Mouse (Mus musculus): ENCODE measurements around the gene Abcc9. TPM values are rescaled to one million over a fixed set of nuclear protein-coding genes. Genes with fewer than 3 reads are reported as not detected.

Gene Abcc9
- total and polyA plus RNA-seq, 3 experiments: not detected

- dilution Hi-C loops (cut with MboI; ENCODE audit: extremely low pct_ligation_motif_present, extremely low pct_unique_long_range_greater_than_20kb, low sequenced_read_pairs): no loop called here
- DNase-seq (ENCODE audit: extremely low read depth): no peak
- peaks cover 0 to 8% of the 10 kb centered on the region in 2 experiments; a peak in 1 of 4 replicates for H3K4me1 ChIP-seq (ENCODE audit: control insufficient read depth in 1 of 2, insufficient read depth in 2 of 2)
- H3K36me3 ChIP-seq (replicated peaks in 1 of 2; ENCODE audit: control insufficient read depth in 1 of 2, insufficient read depth in 1 of 2, low read length in 1 of 2): no peaks in the 10 kb centered on the region
- H3K9ac ChIP-seq (ENCODE audit: insufficient read depth, low read depth): no peak overlapping the region
- no peaks in the 10 kb centered on the region for H3K79me2 ChIP-seq (replicated peaks; ENCODE audit: control insufficient read depth, extremely low read depth, insufficient read depth, poor library complexity, severe bottlenecking)
- TF ChIP-seq TCF12 (IDR thresholded peaks at IDR 0.05; ENCODE audit: low read depth, low read length): no peak
- no peak for TF ChIP-seq CTCF (conservative IDR thresholded peaks at IDR 0.05 in 1 of 2, IDR thresholded peaks at IDR 0.05 in 1 of 2; ENCODE audit: low read depth in 2 of 2, low read length in 2 of 2)
- no peak for TF ChIP-seq MEF2A (IDR thresholded peaks at IDR 0.05; ENCODE audit: borderline replicate concordance, low read depth, low read length)
- no peak for TF ChIP-seq IRF4 (IDR thresholded peaks at IDR 0.05; ENCODE audit: low read depth, low read length)
- no peak for TF ChIP-seq USF2 (conservative IDR thresholded peaks at IDR 0.05; ENCODE audit: low read depth, low read length)
- no peak for TF ChIP-seq CHD1 (IDR thresholded peaks at IDR 0.05; ENCODE audit: low read depth, low read length)
- no peak for TF ChIP-seq GABPA (IDR thresholded peaks at IDR 0.05; ENCODE audit: insufficient replicate concordance, low read depth, low read length)
- no peak for TF ChIP-seq SMC3 (IDR thresholded peaks at IDR 0.05; ENCODE audit: low read depth, low read length)
- no peak for TF ChIP-seq NELFE (IDR thresholded peaks at IDR 0.05; ENCODE audit: low read depth, low read length)
- TF ChIP-seq RCOR1 (conservative IDR thresholded peaks at IDR 0.05; ENCODE audit: low read depth, low read length): no peak
- no peak for TF ChIP-seq ELF1 (IDR thresholded peaks at IDR 0.05; ENCODE audit: low read depth, low read length)
- no peak for TF ChIP-seq TBP (conservative IDR thresholded peaks at IDR 0.05; ENCODE audit: low read depth, low read length)
- TF ChIP-seq ZMIZ1 (IDR thresholded peaks at IDR 0.05; ENCODE audit: low read depth, low read length): no peak
- TF ChIP-seq MAZ (IDR thresholded peaks at IDR 0.05; ENCODE audit: low read depth, low read length): no peak
- TF ChIP-seq BHLHE40 (IDR thresholded peaks at IDR 0.05; ENCODE audit: low read depth, low read length): no peak
- TF ChIP-seq HCFC1 (IDR thresholded peaks at IDR 0.05; ENCODE audit: low read depth, low read length): no peak
- no peak for TF ChIP-seq MAX (IDR thresholded peaks at IDR 0.05; ENCODE audit: low read length)
- TF ChIP-seq ZNF384 (IDR thresholded peaks at IDR 0.05; ENCODE audit: low read depth, low read length): no peak
- TF ChIP-seq SIN3A (IDR thresholded peaks at IDR 0.05; ENCODE audit: low read length): no peak
- no peak overlapping the region for H3K27ac ChIP-seq (ENCODE audit: insufficient read depth, low read depth)
- H3K4me2 ChIP-seq (ENCODE audit: insufficient read depth, low read depth, poor library complexity, severe bottlenecking): no peak overlapping the region
- H3K27me3 ChIP-seq (replicated peaks): no peaks in the 10 kb centered on the region
- H3K4me3 ChIP-seq (replicated peaks in 1 of 3; ENCODE audit: low read depth in 2 of 3, low read length in 2 of 3, poor library complexity in 1 of 3): no peak overlapping the region
- in situ Hi-C loops (cut with MboI; ENCODE audit: low pct_ligation_motif_present, low pct_unique_long_range_greater_than_20kb, low sequenced_read_pairs): no loop called here
- no peaks in the 10 kb centered on the region for H3K9me3 ChIP-seq (replicated peaks; ENCODE audit: low read length)
Measured at GRCm38 (mm10) chr6:142555988-142556387, 146.1 kb downstream of the Abcc9 start.

GRCm38 (mm10) chr6:142551482-142551881 is 150.6 kb downstream of the Abcc9 start:
- H3K27ac ChIP-seq (ENCODE audit: insufficient read depth, low read depth): no peak overlapping the region
- H3K4me3 ChIP-seq (replicated peaks in 1 of 3; ENCODE audit: low read depth in 2 of 3, low read length in 2 of 3, poor library complexity in 1 of 3): no peak overlapping the region
- in situ Hi-C loops (cut with MboI; ENCODE audit: low pct_ligation_motif_present, low pct_unique_long_range_greater_than_20kb, low sequenced_read_pairs) (no loop called here), dilution Hi-C loops (cut with MboI; ENCODE audit: extremely low pct_ligation_motif_present, extremely low pct_unique_long_range_greater_than_20kb, low sequenced_read_pairs) (no loop called here)
- H3K4me1 ChIP-seq (ENCODE audit: control insufficient read depth in 1 of 2, insufficient read depth in 2 of 2): no peaks in the 10 kb centered on the region
- H3K27me3 ChIP-seq (replicated peaks): no peaks in the 10 kb centered on the region
- TF ChIP-seq ZKSCAN1 (IDR thresholded peaks at IDR 0.05; ENCODE audit: borderline replicate concordance, low read depth, low read length) (no peak), USF2 (conservative IDR thresholded peaks at IDR 0.05; ENCODE audit: low read depth, low read length) (no peak), E2F4 (IDR thresholded peaks at IDR 0.05; ENCODE audit: insufficient replicate concordance, low read depth, low read length) (no peak), MAFK (IDR thresholded peaks at IDR 0.05; ENCODE audit: insufficient replicate concordance, low read length) (no peak), UBTF (IDR thresholded peaks at IDR 0.05; ENCODE audit: low read depth, low read length) (no peak), ZMIZ1 (IDR thresholded peaks at IDR 0.05; ENCODE audit: low read depth, low read length) (no peak), MAX (IDR thresholded peaks at IDR 0.05; ENCODE audit: low read length) (no peak), USF1 (IDR thresholded peaks at IDR 0.05; ENCODE audit: low read depth, low read length) (no peak), CHD1 (IDR thresholded peaks at IDR 0.05; ENCODE audit: low read depth, low read length) (no peak)
- no peak overlapping the region for H3K4me2 ChIP-seq (ENCODE audit: insufficient read depth, low read depth, poor library complexity, severe bottlenecking)
- no peaks in the 10 kb centered on the region for H3K9me3 ChIP-seq (replicated peaks; ENCODE audit: low read length)
- H3K36me3 ChIP-seq (replicated peaks in 1 of 2; ENCODE audit: control insufficient read depth in 1 of 2, insufficient read depth in 1 of 2, low read length in 1 of 2): no peaks in the 10 kb centered on the region
- no peaks in the 10 kb centered on the region for H3K79me2 ChIP-seq (replicated peaks; ENCODE audit: control insufficient read depth, extremely low read depth, insufficient read depth, poor library complexity, severe bottlenecking)
- no peak overlapping the region for H3K9ac ChIP-seq (ENCODE audit: insufficient read depth, low read depth)
- DNase-seq (ENCODE audit: extremely low read depth): no peak
